Mouse (Mus musculus): ENCODE measurements around the gene Cox10.

The Cox10 gene

GRCm38 (mm10) chr11:63914388-63914787 lies 164.9 kb downstream of the Cox10 start:
- peak; percentile 14 for DNase-seq (ENCODE audit: low read depth)

- no peak for DNase-seq (ENCODE audit: low read depth)
Measured at GRCm38 (mm10) chr11:63913936-63914335, 165.3 kb downstream of the Cox10 start.
